Mouse (Mus musculus): ENCODE data around the gene Inpp5d.

DNA sequence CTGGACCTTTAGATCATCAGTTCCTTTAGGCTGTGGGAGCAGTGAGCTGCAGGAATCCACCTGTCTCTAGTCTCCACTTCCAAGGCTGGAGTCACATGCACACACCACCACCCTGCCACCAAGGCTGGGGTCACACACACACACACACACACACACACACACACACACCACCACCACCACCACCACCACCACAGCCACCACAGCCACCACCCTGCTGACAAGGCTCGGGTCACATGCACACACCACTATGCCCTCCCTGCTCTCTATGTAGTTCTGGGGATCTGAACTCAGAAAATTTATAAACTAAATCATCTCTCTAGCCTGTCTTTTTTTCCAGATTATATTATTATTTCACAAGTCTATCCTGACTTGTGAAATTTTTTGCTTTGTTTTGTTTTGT is 27.7 kb downstream of the Inpp5d start:
- TF ChIP-seq GATA1 (IDR thresholded peaks at IDR 0.05; ENCODE audit: low read length), result no peak
- TF ChIP-seq TAL1 (IDR thresholded peaks at IDR 0.05; ENCODE audit: low read length), result no peak

All from erythroblast, embryonic 14.5 days (primary cell).